Mouse (Mus musculus): Measurements from ENCODE around the gene Mpo. TPM values are rescaled to one million over a fixed set of nuclear protein-coding genes. Genes with fewer than 3 reads are reported as not detected.

Gene Mpo
- polyA plus RNA-seq, 1 experiment from 2014 or later = 1.7 TPM

GRCm38 (mm10) chr11:87751491-87751966 is 41.9 kb upstream of the Mpo start:
- Histone ChIP-seq H3K4me1 (no peaks in the 10 kb centered on the region), H3K27ac (no peak overlapping the region), H3K9ac (no peak overlapping the region), H3K9me3 (replicated peaks) (no peaks in the 10 kb centered on the region), H3K36me3 (no peaks in the 10 kb centered on the region), H3K4me3 (no peak overlapping the region), H3K27me3 (no peaks in the 10 kb centered on the region; the same call in 1 of the 2 replicates), H3K4me2 (replicated peaks) (no peak overlapping the region)
- WGBS = 75% methylated on average over 4 of the region's 4 CpGs
- no peak for ATAC-seq (ENCODE audit: low FRiP score)

- Histone ChIP-seq H3K4me3 (no peak overlapping the region), H3K4me1 (no peaks in the 10 kb centered on the region), H3K27me3 (no peaks in the 10 kb centered on the region; the same call in 1 of the 2 replicates), H3K9ac (no peak overlapping the region), H3K9me3 (replicated peaks) (no peaks in the 10 kb centered on the region), H3K4me2 (replicated peaks) (no peak overlapping the region), H3K36me3 (no peaks in the 10 kb centered on the region), H3K27ac (no peak overlapping the region)
- 83% methylated on average over 1 of the region's 1 CpGs for WGBS
- no peak for ATAC-seq (ENCODE audit: low FRiP score)
Observed at GRCm38 (mm10) chr11:87752307-87752706, 41.1 kb upstream of the Mpo start.

DNA sequence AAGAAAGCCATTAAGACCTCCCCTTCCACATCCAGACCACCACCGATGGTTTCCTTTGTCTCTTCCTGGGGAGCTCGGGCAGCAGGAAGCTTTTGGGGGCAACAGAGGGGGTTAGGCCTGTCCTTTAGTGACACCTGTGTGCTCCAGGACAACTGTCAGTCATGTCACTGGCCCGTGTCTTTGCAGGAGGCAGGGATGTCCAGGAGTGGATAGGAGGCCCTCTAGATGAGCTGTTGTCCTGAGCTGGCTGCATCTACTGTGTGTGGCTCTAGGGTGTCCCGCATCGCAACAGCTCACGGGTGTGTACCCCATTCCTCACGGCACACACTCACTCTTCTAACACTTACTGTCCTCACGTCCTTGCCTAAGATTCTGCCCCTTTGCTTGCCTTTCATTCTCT is 40.1 kb upstream of the Mpo start:
- no peak overlapping the region for H3K4me3 ChIP-seq
- H3K9ac ChIP-seq = no peak overlapping the region
- WGBS = 85% methylated on average over 8 of the region's 8 CpGs
- no peaks in the 10 kb centered on the region; the same call in 1 of the 2 replicates for H3K27me3 ChIP-seq
- no peak overlapping the region for H3K4me2 ChIP-seq (replicated peaks)
- H3K4me1 ChIP-seq = no peaks in the 10 kb centered on the region
- no peak for ATAC-seq (ENCODE audit: low FRiP score)
- H3K9me3 ChIP-seq (replicated peaks) = no peaks in the 10 kb centered on the region
- no peaks in the 10 kb centered on the region for H3K36me3 ChIP-seq
- H3K27ac ChIP-seq = no peak overlapping the region

GRCm38 (mm10) chr11:87753891-87754501 is 39.4 kb upstream of the Mpo start:
- no peak overlapping the region for H3K27ac ChIP-seq
- H3K9me3 ChIP-seq (replicated peaks) = no peaks in the 10 kb centered on the region
- H3K4me3 ChIP-seq = no peak overlapping the region
- ATAC-seq (ENCODE audit: low FRiP score) = no peak
- WGBS = 85% methylated on average over 5 of the region's 5 CpGs
- H3K36me3 ChIP-seq = no peaks in the 10 kb centered on the region
- no peak overlapping the region for H3K9ac ChIP-seq
- no peaks in the 10 kb centered on the region for H3K4me1 ChIP-seq
- H3K4me2 ChIP-seq (replicated peaks) = no peak overlapping the region
- H3K27me3 ChIP-seq = peaks cover 1% of the 10 kb centered on the region; the same call in 1 of the 2 replicates

- H3K27ac ChIP-seq = no peak overlapping the region
- H3K4me2 ChIP-seq (replicated peaks) = no peak overlapping the region
- no peaks in the 10 kb centered on the region for H3K36me3 ChIP-seq
- H3K4me3 ChIP-seq = no peak overlapping the region
- peaks cover 3% of the 10 kb centered on the region; the same call in 1 of the 2 replicates for H3K27me3 ChIP-seq
- ATAC-seq (ENCODE audit: low FRiP score) = no peak
- H3K9me3 ChIP-seq (replicated peaks) = no peaks in the 10 kb centered on the region
- H3K4me1 ChIP-seq = peaks cover 2% of the 10 kb centered on the region; the same call in 1 of the 2 replicates
- no peak overlapping the region for H3K9ac ChIP-seq
- WGBS = 76% methylated on average over 5 of the region's 5 CpGs
Observed at GRCm38 (mm10) chr11:87754603-87755002, 38.8 kb upstream of the Mpo start.

- no peaks in the 10 kb centered on the region for H3K36me3 ChIP-seq
- no peak for ATAC-seq (ENCODE audit: low FRiP score)
- peaks cover 8% of the 10 kb centered on the region for H3K27me3 ChIP-seq
- no peaks in the 10 kb centered on the region for H3K9me3 ChIP-seq (replicated peaks)
- H3K9ac ChIP-seq = no peak overlapping the region
- no peak overlapping the region for H3K4me3 ChIP-seq
- WGBS = 73% methylated on average over 17 of the region's 17 CpGs
- H3K4me2 ChIP-seq (replicated peaks) = no peak overlapping the region
- H3K27ac ChIP-seq = no peak overlapping the region
- H3K4me1 ChIP-seq = peaks cover 9% of the 10 kb centered on the region
Observed at GRCm38 (mm10) chr11:87755360-87756017, 37.9 kb upstream of the Mpo start.

- no peak overlapping the region for H3K4me3 ChIP-seq
- no peak overlapping the region for H3K9ac ChIP-seq
- no peaks in the 10 kb centered on the region for H3K9me3 ChIP-seq (replicated peaks)
- H3K4me1 ChIP-seq = peaks cover 9% of the 10 kb centered on the region
- WGBS = 92% methylated on average over 15 of the region's 15 CpGs
- no peak for ATAC-seq (ENCODE audit: low FRiP score)
- no peak overlapping the region for H3K27ac ChIP-seq
- H3K4me2 ChIP-seq (replicated peaks) = no peak overlapping the region
- peaks cover 17% of the 10 kb centered on the region for H3K27me3 ChIP-seq
- no peaks in the 10 kb centered on the region for H3K36me3 ChIP-seq
Observed at GRCm38 (mm10) chr11:87756251-87756820, 37.0 kb upstream of the Mpo start.

GRCm38 (mm10) chr11:87757001-87757954 is 36.1 kb upstream of the Mpo start:
- 86% methylated on average over 25 of the region's 25 CpGs for WGBS
- no peak overlapping the region for H3K4me3 ChIP-seq

GRCm38 (mm10) chr11:87758161-87758911 is 35.0 kb upstream of the Mpo start:
- no peak overlapping the region for H3K9ac ChIP-seq
- H3K27me3 ChIP-seq = peaks cover 37% of the 10 kb centered on the region
- no peaks in the 10 kb centered on the region for H3K9me3 ChIP-seq (replicated peaks)
- H3K4me3 ChIP-seq = no peak overlapping the region
- WGBS = 79% methylated on average over 7 of the region's 7 CpGs
- no peak for ATAC-seq (ENCODE audit: low FRiP score)
- H3K4me1 ChIP-seq = peaks cover 25% of the 10 kb centered on the region
- H3K36me3 ChIP-seq = no peaks in the 10 kb centered on the region
- no peak overlapping the region for H3K27ac ChIP-seq
- H3K4me2 ChIP-seq (replicated peaks) = no peak overlapping the region

More at GRCm38 (mm10) chr11:87757001-87757954, 36.1 kb upstream of the Mpo start:
- H3K27ac ChIP-seq = no peak overlapping the region
- H3K36me3 ChIP-seq = no peaks in the 10 kb centered on the region
- H3K27me3 ChIP-seq = peaks cover 26% of the 10 kb centered on the region
- H3K4me2 ChIP-seq (replicated peaks) = no peak overlapping the region
- H3K9me3 ChIP-seq (replicated peaks) = no peaks in the 10 kb centered on the region
- H3K4me1 ChIP-seq = peaks cover 14% of the 10 kb centered on the region
- H3K9ac ChIP-seq = no peak overlapping the region
- ATAC-seq (ENCODE audit: low FRiP score) = no peak

GRCm38 (mm10) chr11:87758957-87759608 is 34.3 kb upstream of the Mpo start:
- no peak overlapping the region for H3K4me2 ChIP-seq (replicated peaks)
- no peak overlapping the region for H3K9ac ChIP-seq
- 72% methylated on average over 4 of the region's 4 CpGs for WGBS
- peaks cover 32% of the 10 kb centered on the region for H3K4me1 ChIP-seq
- H3K36me3 ChIP-seq = no peaks in the 10 kb centered on the region
- no peak overlapping the region for H3K27ac ChIP-seq
- peaks cover 44% of the 10 kb centered on the region for H3K27me3 ChIP-seq
- no peak overlapping the region for H3K4me3 ChIP-seq
- no peaks in the 10 kb centered on the region for H3K9me3 ChIP-seq (replicated peaks)
- ATAC-seq (ENCODE audit: low FRiP score) = no peak

GRCm38 (mm10) chr11:87759609-87760005 is 33.8 kb upstream of the Mpo start:
- H3K27ac ChIP-seq = peak overlapping the region; percentile 84
- peak overlapping the region; percentile 15; the same call in 1 of the 2 replicates for H3K9ac ChIP-seq
- H3K36me3 ChIP-seq = no peaks in the 10 kb centered on the region
- H3K4me3 ChIP-seq = no peak overlapping the region; the same call in 1 of the 2 replicates
- no peaks in the 10 kb centered on the region for H3K9me3 ChIP-seq (replicated peaks)
- WGBS = 6% methylated on average over 3 of the region's 3 CpGs
- peaks cover 38% of the 10 kb centered on the region for H3K4me1 ChIP-seq
- H3K4me2 ChIP-seq (replicated peaks) = peak overlapping the region; percentile 97
- H3K27me3 ChIP-seq = peaks cover 49% of the 10 kb centered on the region
- ATAC-seq (ENCODE audit: low FRiP score) = no peak
